Mouse (Mus musculus) naive thymus-derived CD4-positive, alpha-beta T cell, adult 2 months (primary cell): ENCODE data around the gene Vps39.

ENCODE experiments used
- DNase-seq: peaks from one replicate; pipeline ENCODE4 v3.0.0-alpha.2; 2011; ENCODE audit warnings: low read depth

Gene Vps39

DNA sequence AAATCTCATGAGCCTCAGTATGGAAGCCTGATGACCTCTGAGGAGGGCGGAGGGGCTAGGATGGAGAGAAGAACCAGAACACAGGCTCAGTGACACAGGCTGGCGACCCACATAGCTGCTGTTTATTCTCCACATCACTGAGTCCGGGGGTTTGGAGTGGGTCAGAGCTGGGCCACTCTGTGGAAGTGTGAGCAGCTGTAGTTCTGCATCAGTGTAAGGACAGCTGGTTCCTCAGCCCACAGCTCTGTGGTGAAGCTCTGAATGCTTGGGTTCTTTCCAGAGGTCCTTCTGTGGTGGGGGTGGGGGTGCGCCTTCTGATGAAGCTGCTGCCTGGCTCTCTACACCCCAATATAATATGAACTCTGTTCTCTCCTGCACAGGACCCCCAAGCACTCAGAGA, 53.1 kb downstream of the Vps39 start:
- no peak for DNase-seq

DNA sequence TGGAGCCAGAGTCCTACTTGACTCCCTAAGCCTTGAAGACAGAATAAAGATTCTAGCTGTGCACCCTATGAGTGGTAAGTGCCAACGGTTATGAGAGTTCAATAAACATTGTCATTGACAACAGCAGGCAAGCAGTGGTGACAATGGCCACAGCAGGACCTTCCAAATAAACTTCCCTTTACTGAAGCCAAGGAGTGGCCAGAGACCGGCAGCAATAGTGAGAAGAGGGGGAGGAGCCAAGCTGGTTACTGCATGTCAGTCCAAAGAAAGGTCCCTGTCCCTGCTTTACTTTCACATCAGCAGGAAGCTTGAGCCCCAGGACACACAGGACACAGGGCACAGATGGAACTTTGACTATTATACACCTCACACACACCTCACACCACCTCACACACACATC, 56.8 kb downstream of the Vps39 start:
- no peak for DNase-seq

DNA sequence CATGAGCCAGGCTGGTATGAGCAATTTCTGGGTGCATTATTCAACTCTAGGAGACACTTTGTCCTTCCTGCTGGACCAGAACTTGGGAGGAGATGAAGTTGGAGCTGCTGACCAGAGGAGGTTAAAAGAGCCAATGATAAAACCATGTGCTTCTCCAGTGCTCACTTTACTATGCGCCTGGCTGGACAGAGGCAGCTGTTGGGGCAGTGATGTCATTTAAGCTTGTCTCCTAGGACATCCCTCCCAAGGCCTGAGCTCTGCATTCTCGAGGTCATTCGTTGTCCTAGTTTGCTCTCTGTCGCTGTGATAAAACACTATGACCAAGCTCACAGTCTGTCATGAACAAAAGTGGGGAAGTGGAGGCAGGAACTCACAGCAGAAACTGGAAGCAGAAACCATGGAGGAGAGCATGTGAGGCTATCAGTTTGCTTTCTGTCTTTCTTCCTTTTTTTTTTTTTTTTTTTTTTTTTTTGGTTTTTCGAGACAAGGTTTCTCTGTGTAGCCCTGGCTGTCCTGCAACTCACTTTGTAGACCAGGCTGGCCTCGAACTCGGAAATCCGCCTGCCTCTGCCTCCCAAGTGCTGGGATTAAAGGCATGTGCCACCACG, 61.4 kb downstream of the Vps39 start:
- no peak for DNase-seq

DNA sequence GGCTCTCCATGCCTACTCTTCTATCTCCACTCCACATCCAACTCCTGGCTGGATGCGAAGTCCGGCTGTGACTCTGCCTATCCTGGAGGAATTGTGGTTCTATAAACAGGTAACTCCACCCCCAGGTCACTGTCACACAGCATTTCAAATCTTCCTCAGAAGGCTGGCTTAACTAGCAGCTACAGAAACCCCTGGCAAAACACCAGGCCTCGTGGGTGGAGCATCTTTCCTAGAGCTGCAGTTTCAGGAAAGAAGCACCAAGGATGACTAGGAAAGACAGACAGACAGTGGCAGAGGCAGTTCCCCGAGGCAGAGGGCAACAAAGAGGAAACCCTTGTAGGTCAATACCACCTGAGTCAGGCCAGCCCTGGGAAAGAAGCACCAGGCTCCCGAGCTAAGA, 63.9 kb downstream of the Vps39 start, which contains the start of gene Pla2g4d:
TSS of gene Pla2g4d (minus strand) at position 203 of the 400 bp plus-strand sequence.
- no peak for DNase-seq

DNA sequence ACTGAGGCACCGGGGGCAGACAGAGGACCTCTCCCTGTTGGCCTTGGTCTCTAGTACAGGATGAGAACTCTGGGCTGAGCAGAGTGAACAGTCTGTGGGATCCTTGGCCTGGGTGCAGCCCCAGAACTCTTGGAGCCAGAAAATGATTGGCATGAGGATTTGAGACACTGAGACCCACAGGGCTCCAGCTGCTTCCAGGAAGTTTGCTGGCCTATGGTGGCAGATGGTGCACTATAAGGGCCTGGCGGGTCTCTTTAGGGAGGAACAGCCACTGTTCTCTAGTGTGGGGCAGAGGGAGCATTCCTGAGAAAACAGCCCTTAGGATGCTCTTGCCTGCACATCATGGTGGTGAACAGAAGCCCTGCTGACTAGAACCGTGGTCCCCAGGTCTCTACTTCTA, 64.5 kb downstream of the Vps39 start:
- no peak for DNase-seq

DNA sequence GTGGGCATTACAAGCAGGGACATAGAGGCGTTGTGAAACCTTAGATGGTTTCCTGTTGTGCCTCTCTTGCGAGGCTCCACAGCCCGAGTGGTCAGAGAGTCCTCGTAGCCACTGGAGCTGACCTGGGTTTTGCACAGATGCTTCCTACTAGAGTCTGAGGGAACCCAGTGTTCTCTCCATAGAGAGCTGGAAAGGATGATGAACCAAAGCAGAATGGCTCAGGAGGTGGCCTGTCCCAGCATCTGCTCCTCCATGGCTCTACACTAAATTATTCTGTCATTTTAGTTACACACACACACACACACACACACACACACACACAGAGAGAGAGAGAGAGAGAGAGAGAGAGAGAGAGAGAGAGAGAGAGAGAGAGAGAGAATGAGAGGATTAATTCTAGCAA, 67.3 kb downstream of the Vps39 start:
- no peak for DNase-seq

DNA sequence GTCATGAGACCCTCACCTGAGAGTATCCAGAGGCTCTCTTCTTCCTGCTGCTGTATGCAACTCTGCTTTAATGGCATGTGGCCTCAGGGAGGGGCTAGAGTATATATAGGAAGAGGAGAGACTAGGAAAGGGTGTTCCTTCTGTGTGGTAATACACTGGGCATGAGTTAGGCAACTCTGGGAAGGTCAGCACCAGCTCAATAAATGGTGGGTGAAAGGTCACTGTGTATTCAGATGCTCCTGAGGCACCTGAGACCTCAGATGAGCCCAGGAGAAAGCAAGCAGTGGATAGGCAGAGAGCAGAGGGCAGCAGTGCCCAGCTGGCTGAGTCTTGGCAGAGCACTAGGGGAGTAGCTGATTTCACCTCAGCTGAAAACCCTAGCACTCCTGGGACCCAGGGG, 68.2 kb downstream of the Vps39 start:
- no peak for DNase-seq

DNA sequence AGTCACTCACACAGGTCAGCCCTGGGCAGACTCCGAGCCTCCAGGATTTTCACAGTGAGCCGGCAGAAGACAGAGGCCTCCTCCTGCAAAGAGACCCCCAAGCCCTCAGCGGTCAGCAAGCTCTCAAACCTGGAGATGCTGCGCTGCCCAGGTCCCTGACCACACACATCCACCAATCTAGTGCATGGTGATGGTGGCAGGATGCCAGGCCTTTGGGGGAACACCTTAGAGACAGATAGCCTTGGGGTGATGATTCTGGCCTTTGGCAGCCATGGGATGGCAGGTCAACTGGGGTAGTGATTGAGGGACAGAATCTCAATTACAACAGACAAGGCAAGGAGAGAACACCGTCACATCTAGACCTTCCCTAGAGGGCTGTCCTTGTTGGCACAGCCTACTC, 68.8 kb downstream of the Vps39 start:
- no peak for DNase-seq

DNA sequence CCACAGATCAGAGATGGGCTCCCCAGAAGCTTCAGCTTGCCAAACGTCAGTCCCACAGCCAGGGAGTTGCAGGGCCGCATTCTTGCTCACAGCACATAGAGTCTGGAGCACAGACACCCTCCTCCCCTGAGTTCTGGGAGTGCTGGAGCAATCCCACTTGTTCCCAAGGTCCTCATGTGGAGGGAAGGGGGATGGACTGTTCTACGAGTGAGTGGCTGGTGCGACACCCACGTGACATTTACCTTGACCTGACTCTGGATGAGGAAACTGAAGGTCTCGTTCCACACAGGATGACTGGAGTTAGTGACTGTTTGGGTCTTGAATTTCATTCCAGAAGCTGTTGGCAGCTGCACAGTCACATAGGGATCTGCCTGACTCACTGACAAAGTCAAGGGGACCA, 69.4 kb downstream of the Vps39 start:
- DNase-seq, result no peak

DNA sequence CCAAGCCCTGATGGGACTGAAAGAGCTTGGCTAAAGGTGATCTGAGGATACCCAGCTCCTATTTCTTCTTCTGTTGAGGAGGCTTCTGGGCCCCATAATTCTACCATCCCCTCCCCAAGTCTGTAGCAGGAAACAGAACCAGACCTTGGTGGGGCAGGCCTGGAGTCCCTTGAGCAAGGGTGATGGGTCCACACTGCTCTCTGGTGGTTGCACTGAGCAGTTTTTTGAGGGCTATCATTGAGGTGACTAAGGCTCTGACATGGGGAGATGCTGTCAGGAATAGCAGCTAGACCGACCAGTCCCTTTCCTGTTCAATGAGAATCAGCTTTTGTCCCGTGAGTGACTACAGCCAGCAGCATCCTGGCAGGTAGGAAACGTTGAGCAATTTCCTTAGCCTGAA, 71.7 kb downstream of the Vps39 start:
- DNase-seq, result no peak

DNA sequence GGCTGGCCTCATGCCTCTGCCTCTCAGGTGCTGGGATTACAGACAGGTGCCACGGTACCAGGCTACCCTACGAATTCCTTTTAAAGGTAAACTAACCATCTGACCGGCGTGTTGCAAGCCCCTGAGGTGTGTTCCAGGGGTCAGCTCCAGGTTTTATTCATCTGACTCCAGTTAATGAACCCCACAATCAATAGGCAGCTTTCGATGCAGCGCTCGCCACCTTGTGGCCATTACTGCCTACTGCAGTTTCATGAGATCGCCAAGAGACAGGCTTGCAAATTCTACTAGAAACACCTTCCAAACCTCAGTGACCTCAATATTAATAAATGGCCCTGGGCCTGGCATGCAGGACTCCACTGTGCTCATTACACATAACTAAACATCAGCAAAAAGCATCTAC, 73.0 kb downstream of the Vps39 start:
- peak; percentile 54 for DNase-seq

DNA sequence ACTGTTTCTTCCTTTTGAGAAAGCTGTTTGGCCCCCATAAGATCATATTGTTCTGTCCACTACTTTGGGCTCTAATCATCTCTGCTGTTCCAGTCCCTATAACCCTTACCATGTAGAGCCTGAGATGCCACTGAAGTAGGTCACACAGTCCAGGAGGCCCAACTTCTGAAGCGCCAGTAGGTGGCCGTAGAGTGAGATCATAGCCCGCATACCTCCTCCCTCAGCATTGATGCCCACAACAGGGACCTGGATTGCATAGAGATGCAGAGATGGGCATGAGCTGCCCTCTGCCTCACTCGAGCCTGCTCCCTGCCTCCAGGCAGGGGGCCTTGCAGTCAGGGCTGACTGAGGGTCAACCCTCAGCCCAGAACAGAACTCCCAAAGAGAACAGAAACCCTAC, 76.0 kb downstream of the Vps39 start:
- DNase-seq, result no peak

DNA sequence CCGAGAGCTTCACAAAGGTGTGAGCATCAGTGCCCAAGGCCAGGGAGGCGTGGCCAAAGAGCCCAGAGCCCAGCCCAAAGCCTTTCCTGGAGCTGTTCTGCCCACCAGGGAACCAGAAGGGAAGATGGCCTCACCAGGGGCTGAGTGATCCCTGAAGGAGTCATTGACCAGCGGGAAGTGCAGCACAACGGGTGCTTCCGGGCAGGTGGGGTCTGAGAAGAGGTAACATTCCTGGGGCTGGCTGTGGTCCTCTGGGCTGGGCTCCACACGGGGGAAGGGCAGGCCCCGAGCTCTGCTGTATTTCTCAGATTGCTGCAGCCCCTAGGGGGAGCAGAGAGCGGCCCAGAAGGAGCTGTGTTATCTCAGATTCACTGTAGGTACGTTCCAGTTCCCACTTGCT, 84.3 kb downstream of the Vps39 start:
- DNase-seq, result no peak
